Mouse (Mus musculus): ENCODE measurements around the gene Notch2.
"Not testable (repeated sequence)": the region's sequence is repeated elsewhere in the genome, so short reads cannot be mapped to it uniquely, and the experiment has no call there.

Notch2 gene

DNA sequence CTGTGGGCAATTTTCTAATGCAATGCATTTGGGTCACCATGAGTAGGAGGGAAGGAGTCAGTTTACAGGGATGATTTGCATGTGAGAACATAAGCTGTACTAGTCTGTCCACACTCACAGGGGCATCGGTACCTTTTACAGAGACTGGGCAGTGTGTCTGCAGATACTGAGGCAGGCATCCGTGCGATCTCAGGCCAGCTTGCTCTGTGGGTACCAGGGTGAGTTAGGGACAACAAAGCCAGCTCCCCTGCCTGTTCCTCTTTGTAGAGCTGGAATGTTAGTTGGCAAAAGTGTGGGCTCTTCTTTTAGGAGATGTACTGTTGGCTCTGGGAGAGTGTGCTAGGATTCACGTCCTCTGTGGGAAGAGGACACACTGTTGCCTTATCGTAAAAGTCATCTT lies 19.6 kb downstream of the Notch2 start:
- no peak for DNase-seq

- DNase-seq = no peak
Observed at GRCm38 (mm10) chr3:98034622-98035593, 21.6 kb downstream of the Notch2 start.

DNA sequence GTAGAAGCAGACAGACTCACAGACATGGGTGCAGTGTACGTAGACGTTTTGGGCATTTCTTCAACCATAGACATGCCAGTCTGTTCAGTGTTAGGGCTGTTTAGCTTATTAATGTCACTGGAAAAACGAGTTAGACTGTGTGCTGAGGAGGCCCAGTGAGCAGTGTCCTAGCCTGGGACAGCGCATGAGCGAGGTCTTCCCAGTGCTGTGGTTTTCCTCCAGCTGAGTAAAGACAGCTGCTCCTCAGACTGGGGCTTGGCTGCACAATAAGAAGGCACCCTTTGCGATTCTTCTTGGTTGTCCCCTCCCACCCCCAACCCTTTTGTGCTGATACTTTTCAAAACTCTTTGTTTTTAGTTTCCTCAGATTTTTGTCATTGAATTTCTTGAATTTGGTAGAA lies 22.8 kb downstream of the Notch2 start:
- DNase-seq = no peak

DNA sequence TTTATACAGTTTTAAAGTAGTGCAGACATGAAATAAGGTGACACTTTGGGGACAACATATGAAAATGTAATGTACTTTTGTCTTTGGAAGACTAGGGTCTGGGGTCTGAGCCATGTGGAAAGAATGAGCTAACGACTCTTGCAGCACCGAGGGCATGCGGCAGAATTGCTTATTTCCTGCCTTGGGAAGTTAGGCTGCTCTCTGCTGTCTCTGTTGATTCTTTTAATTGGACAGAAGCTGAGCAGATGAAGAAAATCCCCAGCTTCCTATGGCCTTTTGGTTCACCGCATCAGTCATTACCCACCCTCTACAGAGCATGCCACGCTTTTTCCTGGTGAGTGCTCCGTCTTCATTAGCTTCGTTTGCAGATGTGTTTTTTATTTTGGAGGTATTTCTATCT lies 23.8 kb downstream of the Notch2 start:
- DNase-seq = no peak

DNA sequence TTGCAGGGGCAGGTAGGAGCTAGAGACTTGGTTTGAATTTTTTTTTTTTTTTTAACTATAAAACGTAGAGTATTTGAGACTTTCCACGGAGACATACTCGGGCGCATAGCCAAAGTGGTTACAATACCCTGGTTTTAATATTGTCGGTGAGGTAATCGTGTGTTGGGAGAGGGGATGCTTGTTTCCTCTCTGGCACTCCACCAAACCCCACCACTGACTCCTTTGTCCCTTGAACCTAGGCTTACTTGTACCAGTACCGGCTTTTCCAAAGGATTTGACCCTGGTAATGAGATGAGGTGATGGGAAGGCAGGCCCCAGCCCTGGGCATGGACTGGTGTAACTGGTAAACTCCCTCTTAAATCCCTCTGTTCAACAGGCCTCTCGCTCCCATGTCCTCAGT lies 25.3 kb downstream of the Notch2 start:
- DNase-seq = no peak

GRCm38 (mm10) chr3:98039223-98039622 lies 25.9 kb downstream of the Notch2 start:
- no peak for DNase-seq

GRCm38 (mm10) chr3:98039666-98040456 lies 26.5 kb downstream of the Notch2 start:
- DNase-seq = no peak

DNA sequence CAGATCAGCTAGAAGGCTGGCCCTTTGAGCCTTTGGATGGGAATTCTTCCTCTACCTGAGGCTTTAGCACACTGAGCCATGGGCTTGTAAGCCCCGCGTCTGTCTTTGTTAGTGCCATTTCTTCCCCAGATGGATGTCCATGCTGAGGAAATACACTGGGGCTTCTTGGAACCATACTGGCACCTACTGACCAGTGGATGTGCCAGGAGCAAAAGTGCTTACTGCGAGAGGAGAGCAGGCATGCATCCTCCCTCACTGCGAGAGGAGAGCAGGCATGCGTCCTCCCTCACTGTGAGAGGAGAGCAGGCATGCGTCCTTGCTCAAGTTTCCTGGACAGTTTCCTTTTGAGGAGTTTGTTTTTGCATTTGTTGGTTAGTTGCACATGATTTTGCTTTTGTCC lies 27.5 kb downstream of the Notch2 start:
- no peak for DNase-seq

- no peak for DNase-seq
Observed at GRCm38 (mm10) chr3:98042301-98042700, 29.0 kb downstream of the Notch2 start.

DNA sequence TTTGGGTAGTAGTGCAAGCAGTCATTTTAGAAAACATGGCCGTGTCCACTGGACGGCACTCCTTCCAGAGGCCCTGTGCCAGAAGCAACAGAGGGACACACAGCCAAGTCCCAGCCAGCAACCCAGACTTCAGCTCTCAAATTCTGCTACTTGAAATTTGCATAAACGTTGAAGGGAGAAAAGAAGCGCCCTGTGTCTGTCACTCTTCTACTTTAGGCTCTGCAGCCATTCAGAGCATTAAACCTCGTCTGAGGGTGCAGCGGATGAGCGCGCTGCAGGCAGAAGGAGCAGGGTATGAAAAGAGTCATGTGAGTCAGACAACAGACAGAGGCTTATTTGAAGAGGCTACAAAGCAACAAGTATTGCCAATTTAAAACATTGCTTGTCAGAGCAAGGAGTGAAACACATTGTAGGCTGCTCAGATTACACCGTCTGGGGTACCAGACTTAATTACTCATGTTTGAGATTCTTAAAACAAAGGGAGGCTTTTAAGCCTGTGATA lies 29.7 kb downstream of the Notch2 start:
- no peak for DNase-seq

- no peak for DNase-seq
Observed at GRCm38 (mm10) chr3:98043669-98044068, 30.3 kb downstream of the Notch2 start.

GRCm38 (mm10) chr3:98044768-98045368 lies 31.5 kb downstream of the Notch2 start:
- no peak for DNase-seq

DNA sequence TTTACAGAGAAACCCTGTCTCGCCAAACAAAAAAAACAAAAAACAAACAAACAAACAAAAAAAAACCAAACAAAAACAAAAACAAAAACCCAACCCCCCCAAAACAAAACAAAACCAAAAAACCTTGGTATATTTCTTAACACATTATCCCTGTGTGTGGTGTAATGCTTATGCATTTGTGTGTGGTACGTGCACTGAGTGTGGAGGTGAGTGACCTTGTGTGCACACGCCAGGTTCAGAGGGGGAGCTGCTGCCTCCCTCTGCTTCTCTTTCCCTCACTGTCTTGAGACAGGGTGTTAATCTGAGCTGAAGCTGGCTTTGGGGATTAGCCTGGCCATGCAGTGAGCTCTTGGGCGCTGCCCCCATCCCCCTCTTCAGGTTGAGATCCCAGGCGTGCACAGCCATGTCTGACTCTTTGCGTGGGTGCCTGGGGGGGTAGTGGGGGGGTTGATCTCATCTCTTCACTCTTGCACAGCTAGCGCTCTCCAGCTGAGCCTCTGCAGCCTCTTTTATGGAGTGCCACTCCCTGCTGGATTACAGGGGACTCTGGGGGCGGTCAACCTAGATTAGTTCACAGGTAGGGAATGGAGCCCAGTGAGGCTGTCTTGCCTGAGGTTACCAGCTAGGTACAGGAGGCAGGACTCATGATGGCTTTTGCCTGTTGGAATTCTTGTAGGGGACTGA lies 32.3 kb downstream of the Notch2 start:
- no peak for DNase-seq

- DNase-seq = peak; percentile 71 to 73
Observed at GRCm38 (mm10) chr3:98046305-98046704, 33.0 kb downstream of the Notch2 start.

- DNase-seq = no peak
Observed at GRCm38 (mm10) chr3:98049671-98050070, 36.3 kb downstream of the Notch2 start.

DNA sequence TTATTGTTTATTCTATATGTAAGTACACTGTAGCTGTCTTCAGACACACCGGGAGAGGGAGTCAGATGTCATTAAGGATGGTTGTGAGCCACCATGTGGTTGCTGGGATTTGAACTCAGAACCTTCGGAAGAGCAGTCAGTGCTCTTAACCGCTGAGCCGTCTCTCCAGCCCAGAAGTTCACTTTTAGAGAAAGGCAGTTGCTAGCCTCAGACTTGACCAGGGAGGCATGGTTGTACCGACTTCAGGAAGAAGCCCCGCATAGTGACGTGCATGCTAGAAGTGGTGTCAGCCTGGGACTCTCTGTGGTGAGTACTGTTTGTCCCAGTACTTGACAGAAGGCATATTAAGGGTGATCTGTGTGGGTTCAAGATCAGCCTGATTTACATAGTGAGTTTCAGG lies 36.8 kb downstream of the Notch2 start:
- DNase-seq = not testable (repeated sequence)

DNA sequence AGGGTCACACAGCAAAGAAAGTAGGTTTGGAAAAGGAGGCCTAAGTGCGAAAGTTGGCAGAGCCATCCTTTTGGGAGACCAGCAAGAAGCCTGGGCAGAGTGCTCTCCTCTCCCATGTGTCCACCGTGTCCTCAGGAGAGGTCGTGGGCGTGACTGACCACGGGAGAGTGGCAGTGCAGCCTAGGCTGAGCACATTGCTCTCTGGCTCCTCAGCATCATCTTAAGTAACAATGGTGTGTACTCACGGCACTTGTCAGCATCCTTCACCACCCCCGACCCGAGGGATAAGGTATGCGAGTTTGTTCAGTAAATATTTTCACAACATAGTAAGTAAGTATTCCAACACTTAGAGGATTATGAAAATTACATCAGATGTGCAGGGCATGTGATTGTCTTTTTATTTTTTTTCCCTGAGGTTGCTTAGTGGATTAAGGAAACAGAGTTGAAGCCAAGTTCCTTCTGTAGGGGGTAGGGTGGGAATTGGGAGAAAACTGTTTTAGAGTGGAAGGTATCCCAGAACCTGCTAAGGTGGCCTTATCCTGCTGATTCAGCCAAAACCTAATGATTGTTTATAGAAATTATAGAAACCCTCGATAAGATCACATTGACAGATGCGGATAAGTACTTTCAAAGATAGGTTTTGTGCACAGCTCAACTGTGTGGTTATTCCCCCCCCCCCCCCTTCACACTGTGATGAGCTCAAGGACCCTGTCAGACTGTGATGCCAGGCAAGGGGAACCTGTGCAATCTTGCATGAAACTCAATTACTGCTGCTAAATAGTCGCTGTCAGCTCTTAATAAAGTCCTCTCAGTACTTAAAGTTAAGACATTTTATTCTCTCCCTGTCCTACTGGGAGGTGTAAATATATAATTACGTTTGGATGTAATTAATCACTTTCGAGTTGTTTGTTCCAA lies 37.4 kb downstream of the Notch2 start:
- peak; percentile 85 to 86 for DNase-seq

DNA sequence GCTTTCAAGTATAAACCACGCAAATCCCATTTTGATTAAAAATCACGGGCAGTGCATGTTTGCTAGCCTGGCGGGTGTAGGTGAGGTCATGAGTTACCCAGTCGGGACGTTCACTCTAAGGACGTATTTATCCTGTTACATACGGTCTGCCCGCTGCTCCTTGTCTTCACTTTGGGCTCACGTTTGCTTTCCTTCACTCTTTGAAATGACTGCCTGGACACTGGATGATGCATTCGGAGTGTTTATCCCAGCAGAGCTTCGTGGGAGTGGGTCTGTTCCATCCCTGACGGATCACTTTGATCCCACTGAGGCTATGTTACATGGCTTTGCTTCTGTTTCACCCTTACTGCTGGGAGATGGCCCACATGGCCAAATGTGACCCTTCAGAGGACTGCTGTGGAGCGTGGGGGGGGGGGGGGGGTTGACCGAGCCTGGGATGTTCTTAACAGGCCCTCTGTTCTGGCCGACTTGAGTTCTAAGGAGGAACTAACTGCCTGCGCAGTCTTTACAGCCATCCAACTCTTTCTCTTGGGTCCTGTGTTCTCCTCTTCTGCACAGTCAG lies 38.2 kb downstream of the Notch2 start:
- DNase-seq = no peak

GRCm38 (mm10) chr3:98052507-98053430 lies 39.4 kb downstream of the Notch2 start:
- DNase-seq = peak in 1 of 2 experiments; percentile 45

GRCm38 (mm10) chr3:98053817-98054216 lies 40.5 kb downstream of the Notch2 start:
- DNase-seq = no peak
